Mouse (Mus musculus) 3T3-L1 (cell line): Measurements from ENCODE around the gene B3gat3.
"Not testable (repeated sequence)": the region's sequence is repeated elsewhere in the genome, so short reads cannot be mapped to it uniquely, and the experiment has no call there.

Experiments used
- DNase-seq: peaks from one replicate; pipeline ENCODE4 v3.0.0-alpha.2; 2015; ENCODE audit warnings: low read depth, low spot score

Gene B3gat3

GRCm38 (mm10) chr19:8920073-8920736, at the start of gene B3gat3:
Gene B3gat3, plus strand, starts transcription at chr19:8920374.
- peak; percentile 98 for DNase-seq

- DNase-seq: not testable (repeated sequence)
These were observed 49.8 kb upstream of the B3gat3 start for GRCm38 (mm10) chr19:8870381-8870780.

DNA sequence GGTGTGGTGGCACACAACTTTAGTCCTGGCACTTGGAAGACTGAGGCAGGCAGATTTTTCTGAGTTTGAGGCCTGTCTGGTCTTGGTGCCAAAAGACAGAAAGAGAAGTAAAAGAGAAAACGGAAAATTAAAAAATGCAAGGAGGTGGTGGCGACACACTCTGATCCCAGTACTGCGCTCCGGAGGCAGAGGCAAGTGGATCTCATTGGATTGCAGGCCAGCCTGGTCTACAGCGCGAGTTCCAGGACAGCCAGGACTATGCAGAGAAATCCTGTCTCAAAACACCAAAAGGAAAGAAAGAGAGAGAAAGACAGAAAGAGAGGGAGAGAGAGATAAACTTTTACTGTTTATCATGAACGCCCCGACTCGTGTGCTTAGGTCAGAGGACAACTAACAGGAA, 49.3 kb upstream of the B3gat3 start:
- DNase-seq: peak; percentile 39

- peak; percentile 100 for DNase-seq
These were observed 48.6 kb upstream of the B3gat3 start, which contains the start of gene Ubxn1 for GRCm38 (mm10) chr19:8871267-8872186. Gene Ubxn1, plus strand, starts transcription at chr19:8871496.

- no peak for DNase-seq
These were observed 47.8 kb upstream of the B3gat3 start for GRCm38 (mm10) chr19:8872266-8872840.

GRCm38 (mm10) chr19:8875031-8875430, 45.1 kb upstream of the B3gat3 start:
- DNase-seq: no peak

DNA sequence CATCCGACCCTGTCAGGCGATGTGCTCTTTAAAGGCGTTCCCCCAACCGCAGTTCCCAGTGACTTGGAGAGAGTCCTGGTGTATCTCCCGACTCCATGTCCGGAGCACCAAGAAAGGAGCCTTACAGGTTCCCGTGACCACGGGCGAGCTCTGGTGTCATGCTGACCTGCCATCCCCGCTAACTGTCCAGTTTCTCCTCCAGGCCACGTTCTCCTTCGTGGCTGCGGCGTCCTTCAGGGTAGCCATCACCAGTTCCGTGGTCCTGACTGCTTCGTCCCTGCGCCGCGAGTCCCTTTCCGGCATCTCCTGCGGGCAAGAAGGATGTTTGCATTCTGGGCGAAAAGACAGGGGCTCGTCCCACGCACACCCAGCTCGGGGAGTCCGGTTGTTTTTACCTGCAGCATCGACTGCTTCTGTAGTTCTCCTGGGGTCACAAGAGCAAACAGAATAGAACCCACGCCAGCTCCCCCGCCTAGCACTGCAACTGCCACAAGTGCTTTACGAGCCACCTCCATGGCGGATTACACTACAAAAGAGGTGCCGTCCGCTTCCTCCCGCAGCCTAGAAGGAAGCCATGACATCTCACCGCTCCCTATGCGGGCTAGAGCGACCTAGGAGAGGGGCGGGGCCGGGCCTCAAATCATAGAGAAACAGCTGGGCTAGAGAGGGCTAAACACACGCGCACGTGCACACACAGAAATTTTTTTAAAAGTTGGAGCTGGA, 39.7 kb upstream of the B3gat3 start, which contains the start of gene Uqcc3:
Uqcc3 (minus strand) TSS at position 613 of the 723 bp plus-strand sequence.
- peak; percentile 94 for DNase-seq

- no peak for DNase-seq
These were observed 39.2 kb upstream of the B3gat3 start for GRCm38 (mm10) chr19:8881034-8881392.

- DNase-seq: no peak
These were observed 36.6 kb upstream of the B3gat3 start, which contains the start of the genes Lbhd1 and Gm49403 for GRCm38 (mm10) chr19:8883616-8884015. Gene Lbhd1, plus strand, starts transcription at chr19:8883732. Gene Gm49403, plus strand, starts transcription at chr19:8883930.

- DNase-seq: peak; percentile 37
These were observed 33.1 kb upstream of the B3gat3 start for GRCm38 (mm10) chr19:8886916-8887584.

DNA sequence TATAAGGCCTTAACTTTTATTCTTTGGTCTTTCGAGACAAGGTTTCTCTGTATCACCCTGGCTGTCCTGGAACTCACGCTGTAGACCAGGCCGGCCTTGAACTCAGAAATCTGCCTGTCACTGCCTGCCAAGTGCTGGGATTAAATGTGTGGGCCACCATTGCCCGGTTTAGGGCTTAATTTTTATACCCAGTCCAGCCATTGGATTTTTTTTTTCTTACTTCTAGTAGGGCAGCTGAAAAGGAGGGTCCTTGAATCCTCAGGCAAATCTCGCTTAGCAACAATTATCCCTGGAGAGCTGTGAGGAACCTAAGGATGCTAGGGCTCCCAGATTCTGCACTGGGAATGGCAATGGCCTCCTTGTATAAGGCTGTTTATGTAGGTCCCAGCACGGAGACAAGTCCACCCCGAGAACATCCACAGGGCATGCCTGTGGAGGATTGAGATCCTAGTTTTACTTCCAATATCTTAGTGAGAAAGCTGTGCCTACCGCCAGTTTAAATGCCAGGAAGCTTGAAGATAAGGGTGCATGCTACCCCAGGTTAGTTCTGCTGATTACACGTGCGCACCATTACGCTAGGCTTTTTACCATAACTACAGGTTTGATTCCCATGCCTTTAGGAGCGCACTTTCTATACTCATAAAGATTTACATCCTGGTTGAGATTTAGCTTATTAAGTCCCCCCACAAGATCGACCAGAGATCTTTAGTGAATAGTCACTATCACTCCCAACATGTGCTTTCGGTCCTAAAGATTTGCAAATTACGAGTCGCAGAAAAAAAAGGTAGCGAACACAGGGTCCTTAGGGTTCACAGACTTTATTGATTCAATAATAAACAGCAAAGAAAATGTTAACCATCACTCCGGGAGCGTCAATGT, 32.4 kb upstream of the B3gat3 start:
- DNase-seq: peak; percentile 36

DNA sequence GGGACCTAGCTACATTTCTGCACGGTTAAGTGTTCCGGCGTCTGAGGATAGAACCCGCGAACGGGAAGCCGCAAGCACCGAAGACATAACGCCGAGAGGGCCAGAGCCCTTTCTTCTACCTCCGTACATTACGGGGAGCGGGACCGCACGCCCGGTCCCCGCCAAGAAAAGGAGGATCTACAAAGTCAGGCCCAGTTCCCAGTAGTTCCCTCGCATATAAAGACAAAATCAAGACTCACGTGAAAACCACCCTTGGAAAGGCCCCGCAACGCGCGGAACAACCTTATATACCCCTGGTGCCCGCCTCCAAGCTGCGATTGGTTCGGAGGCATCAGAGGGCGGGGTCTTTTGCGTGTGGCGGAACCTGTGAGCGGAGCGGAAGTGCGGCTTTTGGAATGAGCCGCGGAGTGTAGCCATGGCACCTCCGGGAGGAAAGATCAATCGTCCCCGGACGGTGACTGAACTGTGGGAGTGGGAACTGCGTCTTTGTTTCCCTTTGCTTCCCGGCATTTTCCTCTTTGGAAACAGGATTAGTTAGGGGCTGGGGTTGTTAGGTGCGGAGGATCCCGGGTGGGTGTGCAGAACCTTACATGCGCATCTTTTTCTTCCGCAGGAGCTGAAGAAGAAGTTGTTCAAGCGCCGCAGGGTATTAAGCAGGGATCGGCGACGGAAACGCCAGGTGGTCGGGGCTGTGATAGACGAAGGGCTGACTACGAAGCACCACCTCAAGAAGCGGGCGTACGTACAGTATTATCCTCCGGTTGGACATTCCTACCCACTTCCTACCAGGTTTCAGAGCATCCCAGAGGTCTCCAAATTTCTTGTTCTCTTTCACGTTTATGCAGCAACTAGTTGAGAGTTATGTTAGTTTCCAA, 31.4 kb upstream of the B3gat3 start, which contains the start of the genes 1810009A15Rik and Gm49416:
1810009A15Rik (plus strand) TSS at position 343 of the 875 bp plus-strand sequence.
Gm49416 (plus strand) TSS at position 416 of the 875 bp plus-strand sequence.
- DNase-seq: peak; percentile 98

GRCm38 (mm10) chr19:8892829-8893766, 27.1 kb upstream of the B3gat3 start, which contains the start of gene Ints5:
Gene Ints5, plus strand, starts transcription at chr19:8893005.
- peak; percentile 92 for DNase-seq

- DNase-seq: no peak
These were observed 24.7 kb upstream of the B3gat3 start for GRCm38 (mm10) chr19:8895397-8895960.

DNA sequence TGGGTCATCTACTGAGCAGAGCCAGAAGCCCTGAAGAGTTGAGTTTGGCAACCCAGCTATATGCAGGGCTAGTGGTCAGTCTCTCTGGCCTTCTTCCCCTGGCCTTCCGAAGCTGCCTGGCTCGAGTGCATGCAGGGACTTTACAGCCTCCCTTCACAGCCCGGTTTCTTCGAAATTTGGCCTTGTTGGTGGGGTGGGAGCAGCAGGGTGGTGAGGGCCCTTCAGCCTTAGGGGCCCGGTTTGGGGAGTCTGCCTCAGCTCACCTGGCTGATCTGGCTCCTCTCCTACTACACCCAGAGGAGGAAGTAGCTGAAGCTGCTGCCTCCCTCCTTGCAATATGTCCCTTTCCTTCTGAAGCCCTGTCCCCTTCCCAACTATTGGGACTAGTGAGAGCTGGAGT, 23.9 kb upstream of the B3gat3 start:
- not testable (repeated sequence) for DNase-seq

GRCm38 (mm10) chr19:8897211-8897864, 22.8 kb upstream of the B3gat3 start:
- DNase-seq: peak; percentile 82
